Mouse (Mus musculus): ENCODE measurements around the gene Chac1. TPM values are rescaled to one million over a fixed set of nuclear protein-coding genes. Genes with fewer than 3 reads are reported as not detected.

Chac1 gene
- polyA plus RNA-seq, 1 experiment from 2014 or later: 1.6 TPM

DNA sequence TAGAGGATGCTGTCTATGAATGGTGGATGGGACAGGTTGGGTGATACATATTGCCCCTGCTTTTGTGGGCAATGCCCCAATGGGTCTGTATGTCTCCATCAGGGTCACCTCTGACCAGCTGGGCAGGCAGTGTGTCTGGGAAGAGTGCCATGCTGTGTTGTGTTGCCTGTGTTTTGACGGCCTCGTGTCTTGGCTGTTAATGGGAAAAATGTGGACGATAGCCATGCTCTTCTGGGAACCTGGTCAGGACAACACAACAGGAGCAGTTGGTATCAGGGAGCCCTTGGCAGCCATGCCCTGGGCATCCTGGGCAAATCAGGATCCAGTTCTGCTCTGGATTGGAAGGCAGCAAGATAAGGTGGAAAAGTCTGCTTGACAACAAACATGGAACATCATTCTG, 4.1 kb downstream of the Chac1 start:
- no peaks in the 10 kb centered on the region for H3K36me3 ChIP-seq
- H3K9me3 ChIP-seq: no peaks in the 10 kb centered on the region
- H3K27me3 ChIP-seq (replicated peaks): peaks cover 12% of the 10 kb centered on the region
- ATAC-seq (ENCODE audit: insufficient read depth, low FRiP score, low read depth): no peak
- H3K4me3 ChIP-seq (replicated peaks): no peak overlapping the region
- H3K4me2 ChIP-seq: no peak overlapping the region
- 88% methylated on average over 3 of the region's 3 CpGs for WGBS
- H3K27ac ChIP-seq: no peak overlapping the region
- H3K4me1 ChIP-seq: peaks cover 11% of the 10 kb centered on the region; the same call in 1 of the 2 replicates
- H3K9ac ChIP-seq: no peak overlapping the region

DNA sequence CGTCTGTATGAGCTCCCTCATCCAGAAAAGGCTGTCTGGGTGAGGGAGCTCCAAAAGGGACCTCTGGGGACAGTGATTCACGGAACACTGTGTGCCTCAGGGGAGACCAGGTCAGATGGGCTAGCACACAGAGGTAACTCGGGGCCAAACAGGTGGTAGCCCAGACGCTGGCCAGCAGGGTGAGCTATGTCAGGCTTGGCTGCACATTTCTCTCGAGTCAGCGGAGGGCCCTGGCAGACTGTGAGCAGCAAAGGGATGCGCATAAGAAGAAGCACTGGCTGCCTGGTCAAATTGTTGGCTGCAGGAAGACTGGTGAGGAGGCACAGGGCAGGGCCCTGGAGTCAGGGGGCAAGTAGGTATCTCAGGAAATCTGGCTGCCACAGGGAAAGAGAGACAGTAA, 4.6 kb downstream of the Chac1 start:
- no peak overlapping the region for H3K27ac ChIP-seq
- H3K36me3 ChIP-seq: no peaks in the 10 kb centered on the region
- WGBS: 24% methylated on average over 7 of the region's 7 CpGs
- H3K4me1 ChIP-seq: peaks cover 8% of the 10 kb centered on the region; the same call in 1 of the 2 replicates
- ATAC-seq (ENCODE audit: insufficient read depth, low FRiP score, low read depth): no peak
- peaks cover 8% of the 10 kb centered on the region for H3K27me3 ChIP-seq (replicated peaks)
- H3K4me3 ChIP-seq (replicated peaks): no peak overlapping the region
- no peaks in the 10 kb centered on the region for H3K9me3 ChIP-seq
- H3K9ac ChIP-seq: no peak overlapping the region
- no peak overlapping the region for H3K4me2 ChIP-seq

DNA sequence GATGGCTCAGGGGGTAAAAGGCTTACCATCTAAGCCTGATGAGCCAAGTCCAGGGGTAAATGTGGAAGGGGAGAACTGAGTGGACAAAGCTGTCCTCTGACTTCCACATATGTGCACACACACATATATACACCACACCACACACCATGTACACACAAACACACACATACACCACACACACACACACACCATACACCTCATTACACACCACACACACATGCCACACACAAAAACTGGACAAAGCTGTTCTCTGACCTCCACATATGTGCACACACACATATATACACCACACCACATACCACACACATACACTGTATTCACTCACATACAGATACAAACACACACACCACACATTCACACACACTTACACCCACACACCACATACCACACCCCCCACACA, 5.3 kb downstream of the Chac1 start:
- H3K9ac ChIP-seq: no peak overlapping the region
- H3K4me2 ChIP-seq: no peak overlapping the region
- 0 out of 2 replicates have a peak, but pooled peaks cover 2% of the 10 kb centered on the region for H3K27me3 ChIP-seq (replicated peaks)
- H3K4me3 ChIP-seq (replicated peaks): no peak overlapping the region
- no peaks in the 10 kb centered on the region for H3K36me3 ChIP-seq
- no peak for ATAC-seq (ENCODE audit: insufficient read depth, low FRiP score, low read depth)
- no peak overlapping the region for H3K27ac ChIP-seq
- no peaks in the 10 kb centered on the region for H3K9me3 ChIP-seq
- 0 out of 2 replicates have a peak, but pooled peaks cover 2% of the 10 kb centered on the region for H3K4me1 ChIP-seq

- no peak overlapping the region for H3K27ac ChIP-seq
- H3K9me3 ChIP-seq: no peaks in the 10 kb centered on the region
- WGBS: 85% methylated on average over 5 of the region's 5 CpGs
- no peaks in the 10 kb centered on the region for H3K27me3 ChIP-seq (replicated peaks)
- H3K9ac ChIP-seq: no peak overlapping the region
- no peak for ATAC-seq (ENCODE audit: insufficient read depth, low FRiP score, low read depth)
- no peak overlapping the region for H3K4me3 ChIP-seq (replicated peaks)
- H3K4me1 ChIP-seq: no peaks in the 10 kb centered on the region
- no peak overlapping the region for H3K4me2 ChIP-seq
- no peaks in the 10 kb centered on the region for H3K36me3 ChIP-seq
Measured at GRCm38 (mm10) chr2:119356805-119357204, 5.8 kb downstream of the Chac1 start.

GRCm38 (mm10) chr2:119358249-119358648, 7.2 kb downstream of the Chac1 start:
- no peak overlapping the region for H3K27ac ChIP-seq
- H3K4me1 ChIP-seq: no peaks in the 10 kb centered on the region
- no peaks in the 10 kb centered on the region for H3K9me3 ChIP-seq
- no peak for ATAC-seq (ENCODE audit: insufficient read depth, low FRiP score, low read depth)
- H3K4me3 ChIP-seq (replicated peaks): no peak overlapping the region
- no peaks in the 10 kb centered on the region for H3K27me3 ChIP-seq (replicated peaks)
- 89% methylated on average over 6 of the region's 6 CpGs for WGBS
- H3K9ac ChIP-seq: no peak overlapping the region
- no peak overlapping the region for H3K4me2 ChIP-seq
- no peaks in the 10 kb centered on the region for H3K36me3 ChIP-seq

- no peak for ATAC-seq (ENCODE audit: insufficient read depth, low FRiP score, low read depth)
- 67% methylated on average over 2 of the region's 2 CpGs for WGBS
Measured at GRCm38 (mm10) chr2:119359721-119360291, 8.8 kb downstream of the Chac1 start.

DNA sequence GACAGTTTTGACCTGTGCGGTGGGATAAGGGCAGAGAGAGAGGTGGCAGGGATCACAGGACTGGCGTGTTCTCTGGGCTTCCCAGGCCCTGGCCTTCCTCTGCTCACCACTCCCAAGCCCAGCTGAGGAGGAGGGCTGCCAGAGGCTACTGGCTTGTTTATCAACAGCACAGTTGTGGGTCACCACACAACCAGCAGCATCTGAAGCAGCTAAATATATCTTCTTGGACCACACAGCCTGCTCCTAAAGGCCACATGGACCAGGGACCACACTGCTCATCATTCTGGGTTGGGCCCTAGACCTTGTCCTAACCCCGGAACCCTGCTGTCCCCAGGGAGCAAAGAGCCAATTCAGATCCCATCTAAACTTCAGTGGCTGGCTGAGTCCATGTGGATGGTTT, 13.9 kb downstream of the Chac1 start:
- no peaks in the 10 kb centered on the region for H3K27me3 ChIP-seq (replicated peaks)
- H3K4me2 ChIP-seq: no peak overlapping the region
- no peaks in the 10 kb centered on the region for H3K4me1 ChIP-seq
- no peak overlapping the region for H3K27ac ChIP-seq
- H3K36me3 ChIP-seq: no peaks in the 10 kb centered on the region
- no peak overlapping the region for H3K9ac ChIP-seq
- 80% methylated on average over 3 of the region's 3 CpGs for WGBS
- no peak for ATAC-seq (ENCODE audit: insufficient read depth, low FRiP score, low read depth)
- H3K4me3 ChIP-seq (replicated peaks): no peak overlapping the region
- H3K9me3 ChIP-seq: no peaks in the 10 kb centered on the region

More at GRCm38 (mm10) chr2:119359721-119360291, 8.8 kb downstream of the Chac1 start:
- Histone ChIP-seq H3K27ac (no peak overlapping the region), H3K27me3 (replicated peaks) (no peaks in the 10 kb centered on the region), H3K9ac (no peak overlapping the region), H3K4me3 (replicated peaks) (no peak overlapping the region), H3K9me3 (no peaks in the 10 kb centered on the region), H3K36me3 (no peaks in the 10 kb centered on the region), H3K4me1 (no peaks in the 10 kb centered on the region), H3K4me2 (no peak overlapping the region)

GRCm38 (mm10) chr2:119367346-119367745, 16.3 kb downstream of the Chac1 start:
- Histone ChIP-seq H3K9ac (no peak overlapping the region), H3K27me3 (replicated peaks) (no peaks in the 10 kb centered on the region), H3K4me3 (replicated peaks) (no peak overlapping the region), H3K4me2 (no peak overlapping the region), H3K4me1 (no peaks in the 10 kb centered on the region), H3K36me3 (peaks cover 15% of the 10 kb centered on the region), H3K9me3 (no peaks in the 10 kb centered on the region), H3K27ac (no peak overlapping the region)
- no peak for ATAC-seq (ENCODE audit: insufficient read depth, low FRiP score, low read depth)
- 68% methylated on average over 3 of the region's 3 CpGs for WGBS

DNA sequence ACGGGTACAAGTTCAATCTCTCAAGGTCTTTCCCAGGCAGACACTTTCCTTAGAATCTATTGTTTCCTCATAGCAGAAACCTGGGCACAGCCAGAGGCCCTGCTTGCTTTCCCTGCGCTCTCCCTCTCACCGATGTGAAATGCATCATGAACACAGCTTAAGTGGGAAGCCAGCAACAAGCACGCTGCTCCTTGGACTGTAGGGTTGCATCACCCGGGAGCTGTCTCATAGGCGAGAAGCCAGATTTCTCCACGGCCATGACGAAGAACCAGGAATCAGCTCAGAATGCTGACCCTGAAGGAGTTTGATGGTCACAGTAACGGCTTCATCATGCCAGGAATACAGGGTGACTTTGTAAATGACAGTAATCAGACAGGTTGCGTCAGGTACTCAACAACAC, 19.1 kb downstream of the Chac1 start:
- H3K4me1 ChIP-seq: no peaks in the 10 kb centered on the region
- H3K27ac ChIP-seq: no peak overlapping the region
- no peak overlapping the region for H3K9ac ChIP-seq
- H3K4me2 ChIP-seq: no peak overlapping the region
- no peak for ATAC-seq (ENCODE audit: insufficient read depth, low FRiP score, low read depth)
- no peaks in the 10 kb centered on the region for H3K9me3 ChIP-seq
- H3K36me3 ChIP-seq: peaks cover 39% of the 10 kb centered on the region
- H3K4me3 ChIP-seq (replicated peaks): no peak overlapping the region
- WGBS: 91% methylated on average over 10 of the region's 10 CpGs
- H3K27me3 ChIP-seq (replicated peaks): no peaks in the 10 kb centered on the region

DNA sequence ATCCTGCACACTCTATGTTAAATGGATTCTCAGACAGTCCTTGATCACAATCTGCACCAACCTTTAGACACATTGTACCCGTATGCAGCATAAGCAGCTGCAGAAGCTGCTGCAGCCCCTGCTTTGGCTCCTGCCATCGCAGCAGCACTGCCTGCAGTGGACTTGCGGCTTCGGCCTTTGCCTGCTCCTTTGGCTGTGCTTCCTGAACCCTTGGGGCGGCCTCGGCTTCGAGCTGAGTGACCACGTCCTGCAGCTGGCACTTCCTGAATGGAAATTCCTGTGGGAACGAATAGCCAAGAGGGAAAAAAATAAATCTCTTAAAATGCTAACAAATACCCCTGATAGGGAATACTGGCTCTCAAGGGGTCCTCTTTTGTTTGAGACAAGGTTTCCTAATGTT, 26.3 kb downstream of the Chac1 start:
- Histone ChIP-seq H3K4me2 (no peak overlapping the region), H3K9me3 (no peaks in the 10 kb centered on the region), H3K4me3 (replicated peaks) (no peak overlapping the region), H3K36me3 (peaks cover 69% of the 10 kb centered on the region), H3K27ac (no peak overlapping the region), H3K27me3 (replicated peaks) (no peaks in the 10 kb centered on the region), H3K9ac (no peak overlapping the region), H3K4me1 (no peaks in the 10 kb centered on the region)
- no peak for ATAC-seq (ENCODE audit: insufficient read depth, low FRiP score, low read depth)
- 76% methylated on average over 9 of the region's 9 CpGs for WGBS

GRCm38 (mm10) chr2:119377826-119378225, 26.8 kb downstream of the Chac1 start:
- no peak overlapping the region for H3K9ac ChIP-seq
- no peak overlapping the region for H3K27ac ChIP-seq
- H3K4me3 ChIP-seq (replicated peaks): no peak overlapping the region
- H3K4me1 ChIP-seq: no peaks in the 10 kb centered on the region
- H3K9me3 ChIP-seq: no peaks in the 10 kb centered on the region
- no peak overlapping the region for H3K4me2 ChIP-seq
- no peaks in the 10 kb centered on the region for H3K27me3 ChIP-seq (replicated peaks)
- no peak for ATAC-seq (ENCODE audit: insufficient read depth, low FRiP score, low read depth)
- H3K36me3 ChIP-seq: peaks cover 66% of the 10 kb centered on the region
- 84% methylated on average over 3 of the region's 3 CpGs for WGBS

DNA sequence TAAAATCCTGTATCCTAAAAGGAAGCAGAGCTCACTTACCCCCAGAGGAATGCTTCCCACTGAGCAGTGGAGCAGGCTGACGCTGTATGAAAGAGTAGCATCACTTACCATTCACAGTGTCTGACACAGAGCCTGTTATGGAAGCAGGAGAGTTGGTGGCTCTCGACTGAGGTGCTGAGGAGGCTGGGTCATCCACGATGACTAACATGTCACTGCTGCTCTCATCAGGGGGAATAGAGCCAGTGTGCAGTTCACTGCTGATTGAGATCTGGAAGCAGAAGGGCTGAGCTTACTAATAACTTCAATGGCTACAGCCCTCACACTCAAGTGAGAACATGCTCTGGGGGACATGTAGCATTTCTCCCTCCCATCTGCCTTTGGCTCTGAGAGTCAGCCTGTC, 28.4 kb downstream of the Chac1 start:
- H3K9me3 ChIP-seq: no peaks in the 10 kb centered on the region
- ATAC-seq (ENCODE audit: insufficient read depth, low FRiP score, low read depth): no peak
- H3K4me2 ChIP-seq: no peak overlapping the region
- no peak overlapping the region for H3K4me3 ChIP-seq (replicated peaks)
- H3K27ac ChIP-seq: no peak overlapping the region
- WGBS: 88% methylated on average over 3 of the region's 3 CpGs
- no peaks in the 10 kb centered on the region for H3K27me3 ChIP-seq (replicated peaks)
- peaks cover 59% of the 10 kb centered on the region for H3K36me3 ChIP-seq
- H3K9ac ChIP-seq: no peak overlapping the region
- H3K4me1 ChIP-seq: no peaks in the 10 kb centered on the region

DNA sequence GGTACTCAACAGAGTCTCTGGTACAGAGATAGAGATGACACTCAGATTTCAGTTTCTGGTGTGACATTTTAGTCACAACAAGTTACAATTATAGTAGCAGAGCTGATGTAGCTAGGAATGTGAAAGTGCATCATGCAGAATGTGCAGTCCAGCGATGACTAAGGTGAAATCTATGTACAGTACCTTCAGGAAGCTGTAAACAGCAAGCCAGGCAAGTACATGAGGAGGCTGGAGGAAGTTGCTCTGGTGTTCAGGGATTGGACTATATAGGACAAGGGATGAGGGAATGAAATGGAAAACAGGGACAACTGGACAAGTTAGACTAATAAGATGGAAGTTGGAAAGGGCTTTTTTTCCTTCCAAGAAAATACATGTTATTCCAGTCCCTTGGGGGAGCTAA, 37.2 kb downstream of the Chac1 start:
- Histone ChIP-seq H3K36me3 (peaks cover 18% of the 10 kb centered on the region), H3K9me3 (no peaks in the 10 kb centered on the region), H3K4me3 (replicated peaks) (no peak overlapping the region), H3K9ac (no peak overlapping the region), H3K4me2 (no peak overlapping the region), H3K27ac (no peak overlapping the region), H3K4me1 (no peaks in the 10 kb centered on the region), H3K27me3 (replicated peaks) (no peaks in the 10 kb centered on the region)
- WGBS: 80% methylated on average over 1 of the region's 1 CpGs
- ATAC-seq (ENCODE audit: insufficient read depth, low FRiP score, low read depth): no peak

Data from stomach, embryonic 15.5 days (tissue).